Mouse (Mus musculus) brain, embryonic 14.5 days (tissue): ENCODE measurements at regions not wholly inside any gene's neighbourhood (a gene's known extent, or its start where the extent isn't known, plus 50 kb on each side); places are given as distances from the start of the nearest gene placed in this dataset.

ENCODE experiments used
- CTCF ChIP-seq: fragments of 200-500 bp; IDR thresholded peaks from 2 replicates; pipeline ENCODE4 v1.5.1; 2012; ENCODE audit warnings: inconsistent platforms, mild to moderate bottlenecking, moderate library complexity, borderline replicate concordance; ENCODE audit not compliant: insufficient read depth, insufficient read length; ENCODE audit errors: extremely low read depth
- POLR2A ChIP-seq: fragments of 200-500 bp; IDR thresholded peaks from 2 replicates; pipeline ENCODE4 v1.6.1; 2012; ENCODE audit warnings: mild to moderate bottlenecking, inconsistent platforms, borderline replicate concordance; ENCODE audit not compliant: poor library complexity, insufficient read depth, insufficient read length, severe bottlenecking; ENCODE audit errors: extremely low read depth

DNA sequence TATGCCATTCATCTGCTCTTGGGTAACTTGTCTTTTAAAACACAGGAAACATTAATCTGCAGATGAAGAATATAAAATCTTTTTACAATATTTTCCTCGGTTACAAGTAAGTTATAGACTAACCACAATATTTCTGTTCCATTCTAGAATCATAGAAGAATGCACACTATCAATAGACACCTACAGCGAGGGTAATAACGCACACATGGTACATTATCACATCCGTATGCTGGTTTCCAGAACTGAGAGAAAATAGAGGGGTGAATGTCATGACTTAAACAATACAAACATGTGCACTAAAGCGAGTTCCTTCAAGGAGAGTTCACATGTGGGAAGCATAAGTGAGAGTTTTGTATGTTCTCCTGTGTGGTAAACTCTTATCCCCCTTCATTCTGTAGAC is 641.3 kb downstream of the Fat4 start:
- TF ChIP-seq POLR2A (no peak), CTCF (no peak)
